Mouse (Mus musculus): ENCODE data around the gene Slc44a5.

DNA sequence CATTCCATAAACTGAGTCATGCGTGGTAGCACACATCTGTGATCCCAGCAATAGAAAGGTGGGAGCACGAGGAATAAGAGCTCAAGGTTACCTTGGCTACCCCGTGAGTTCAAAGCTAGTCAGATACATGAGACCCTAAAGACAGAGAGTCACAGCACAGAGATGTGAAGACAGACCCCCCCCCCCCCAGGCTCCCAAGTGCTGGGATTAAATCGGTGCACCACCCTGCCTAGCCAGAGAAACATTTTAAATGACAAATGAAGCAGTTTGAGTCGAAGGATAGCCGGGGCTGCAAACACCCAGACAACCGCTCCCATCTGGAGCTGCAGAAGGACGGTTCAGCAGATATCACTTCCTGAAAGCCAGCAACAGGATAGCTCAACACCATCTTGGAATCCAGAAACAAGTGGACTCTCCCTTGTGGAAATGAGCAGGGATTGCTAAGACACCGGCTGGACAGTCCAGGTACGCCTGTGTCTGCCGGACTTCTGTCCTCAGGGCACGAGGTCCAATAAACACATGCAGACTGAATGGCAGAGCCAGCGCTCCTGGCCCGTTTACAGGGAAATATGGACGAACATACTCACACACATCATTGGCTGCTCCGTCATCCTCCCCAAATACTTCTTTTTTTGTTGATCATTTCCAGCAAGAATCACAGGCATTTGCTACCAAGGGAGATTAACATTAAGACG, 36.0 kb upstream of the Slc44a5 start:
- TF ChIP-seq CTCF (IDR thresholded peaks at IDR 0.05; ENCODE audit: extremely low read depth, insufficient read length, insufficient replicate concordance, low read depth, low read length) (no peak), POLR2A (IDR thresholded peaks at IDR 0.05; ENCODE audit: low read depth, low read length) (no peak)

Measured in small intestine, adult 2 months (tissue).